Mouse (Mus musculus) macrophage (primary cell): Measurements from ENCODE around the gene Ptprj. TPM values are rescaled to one million over a fixed set of nuclear protein-coding genes. Genes with fewer than 3 reads are reported as not detected.
"Not testable (repeated sequence)": the region's sequence is repeated elsewhere in the genome, so short reads cannot be mapped to it uniquely, and the experiment has no call there.

Experiments
- H3K27ac ChIP-seq: fragments of 350-480 bp; formaldehyde crosslinking; 2 replicates; pipeline ENCODE4 v1.9.0; 2021
- H3K36me3 ChIP-seq: fragments of 350-480 bp; formaldehyde crosslinking; 2 replicates; pipeline ENCODE4 v1.9.0; 2021; ENCODE audit errors: inconsistent target
- H3K4me3 ChIP-seq: fragments of 350-480 bp; formaldehyde crosslinking; 2 replicates; pipeline ENCODE4 v1.9.0; 2021; ENCODE audit errors: inconsistent target
- H3K79me2 ChIP-seq: fragments of 350-480 bp; formaldehyde crosslinking; 2 replicates; pipeline ENCODE4 v1.9.0; 2021; ENCODE audit errors: inconsistent target
- WGBS: methylation state at CpG from one replicate; pipeline ENCODE4 v1.1.7; 2026; ENCODE audit warnings: inconsistent platforms; ENCODE audit not compliant: missing documents; 5-methylcytosine and 5-hydroxymethylcytosine counted together
- polyA plus RNA-seq: library from polyadenylated mRNA; stranded (reverse); fragments of 250-400 nt; gene quantifications from 3 replicates; pipeline ENCODE4 v1.2.4, GENCODE M21; 2018; ENCODE audit warnings: inconsistent platforms

Gene Ptprj
- polyA plus RNA-seq, 1 experiment from 2014 or later, result 130 TPM

- 98% methylated on average over 6 of the region's 6 CpGs for WGBS
- not testable (repeated sequence) for H3K36me3 ChIP-seq, H3K27ac ChIP-seq, H3K4me3 ChIP-seq
- peaks cover 98% of the 10 kb centered on the region for H3K79me2 ChIP-seq
Observed at GRCm38 (mm10) chr2:90571399-90571798, 9.0 kb downstream of the Ptprj start.

- H3K79me2 ChIP-seq, result peaks cover 98% of the 10 kb centered on the region
- WGBS, result 100% methylated on average over 2 of the region's 2 CpGs
- no peak overlapping the region for H3K27ac ChIP-seq
- H3K36me3 ChIP-seq, result no peaks in the 10 kb centered on the region
- no peak overlapping the region for H3K4me3 ChIP-seq
Observed at GRCm38 (mm10) chr2:90570871-90571270, 9.6 kb downstream of the Ptprj start.

- Histone ChIP-seq H3K4me3 (no peak overlapping the region), H3K79me2 (peaks cover 98% of the 10 kb centered on the region), H3K36me3 (no peaks in the 10 kb centered on the region), H3K27ac (no peak overlapping the region)
- whole genome bisulfite sequencing, result 73% methylated on average over 10 of the region's 10 CpGs
Observed at GRCm38 (mm10) chr2:90570216-90570615, 10.2 kb downstream of the Ptprj start.

- peaks cover 100% of the 10 kb centered on the region for H3K79me2 ChIP-seq
- no peaks in the 10 kb centered on the region for H3K36me3 ChIP-seq
- no peak overlapping the region for H3K4me3 ChIP-seq
- H3K27ac ChIP-seq, result no peak overlapping the region
- 93% methylated on average over 7 of the region's 7 CpGs for WGBS
Observed at GRCm38 (mm10) chr2:90568961-90569481, 11.4 kb downstream of the Ptprj start.

GRCm38 (mm10) chr2:90568091-90568490 lies 12.4 kb downstream of the Ptprj start:
- H3K27ac ChIP-seq, result no peak overlapping the region
- H3K36me3 ChIP-seq, result no peaks in the 10 kb centered on the region
- H3K4me3 ChIP-seq, result no peak overlapping the region
- peaks cover 100% of the 10 kb centered on the region for H3K79me2 ChIP-seq
- 94% methylated on average over 7 of the region's 7 CpGs for WGBS

GRCm38 (mm10) chr2:90566773-90567528 lies 13.5 kb downstream of the Ptprj start:
- Histone ChIP-seq H3K27ac (no peak overlapping the region), H3K4me3 (no peak overlapping the region), H3K36me3 (no peaks in the 10 kb centered on the region), H3K79me2 (peaks cover 100% of the 10 kb centered on the region)
- WGBS, result 85% methylated on average over 8 of the region's 8 CpGs

- H3K4me3 ChIP-seq, result no peak overlapping the region
- H3K27ac ChIP-seq, result no peak overlapping the region
- H3K79me2 ChIP-seq, result peaks cover 100% of the 10 kb centered on the region
- no peaks in the 10 kb centered on the region for H3K36me3 ChIP-seq
- WGBS, result 37% methylated on average over 7 of the region's 7 CpGs
Observed at GRCm38 (mm10) chr2:90566046-90566445, 14.4 kb downstream of the Ptprj start.

- Histone ChIP-seq H3K27ac (no peak overlapping the region), H3K79me2 (peaks cover 100% of the 10 kb centered on the region), H3K4me3 (no peak overlapping the region), H3K36me3 (no peaks in the 10 kb centered on the region)
- WGBS, result 85% methylated on average over 7 of the region's 7 CpGs
Observed at GRCm38 (mm10) chr2:90565192-90565929, 15.1 kb downstream of the Ptprj start.

- no peaks in the 10 kb centered on the region for H3K36me3 ChIP-seq
- WGBS, result 53% methylated on average over 2 of the region's 8 CpGs
- no peak overlapping the region for H3K4me3 ChIP-seq
- H3K79me2 ChIP-seq, result peaks cover 100% of the 10 kb centered on the region
- no peak overlapping the region for H3K27ac ChIP-seq
Observed at GRCm38 (mm10) chr2:90564552-90564951, 15.9 kb downstream of the Ptprj start.

- WGBS, result 79% methylated on average over 4 of the region's 4 CpGs
- peaks cover 100% of the 10 kb centered on the region for H3K79me2 ChIP-seq
- H3K4me3 ChIP-seq, result no peak overlapping the region
- no peak overlapping the region for H3K27ac ChIP-seq
- H3K36me3 ChIP-seq, result no peaks in the 10 kb centered on the region
Observed at GRCm38 (mm10) chr2:90563171-90563570, 17.3 kb downstream of the Ptprj start.

- 50% methylated on average over 8 of the region's 8 CpGs for WGBS
- Histone ChIP-seq H3K36me3 (no peaks in the 10 kb centered on the region), H3K27ac (no peak overlapping the region), H3K4me3 (no peak overlapping the region), H3K79me2 (peaks cover 100% of the 10 kb centered on the region)
Observed at GRCm38 (mm10) chr2:90562126-90562670, 18.2 kb downstream of the Ptprj start.

GRCm38 (mm10) chr2:90560197-90560843 lies 20.1 kb downstream of the Ptprj start:
- Histone ChIP-seq H3K36me3 (no peaks in the 10 kb centered on the region), H3K79me2 (peaks cover 100% of the 10 kb centered on the region), H3K27ac (no peak overlapping the region), H3K4me3 (no peak overlapping the region)
- WGBS, result 75% methylated on average over 6 of the region's 6 CpGs

- H3K4me3 ChIP-seq, result no peak overlapping the region
- H3K27ac ChIP-seq, result peak overlapping the region; percentile 69
Observed at GRCm38 (mm10) chr2:90559688-90560196, 20.7 kb downstream of the Ptprj start.

GRCm38 (mm10) chr2:90559015-90559687 lies 21.3 kb downstream of the Ptprj start:
- WGBS, result 43% methylated on average over 2 of the region's 2 CpGs
- H3K4me3 ChIP-seq, result no peak overlapping the region
- no peaks in the 10 kb centered on the region for H3K36me3 ChIP-seq
- peak overlapping the region; percentile 69 for H3K27ac ChIP-seq
- peaks cover 100% of the 10 kb centered on the region for H3K79me2 ChIP-seq

More at GRCm38 (mm10) chr2:90559688-90560196, 20.7 kb downstream of the Ptprj start:
- H3K36me3 ChIP-seq, result no peaks in the 10 kb centered on the region
- H3K79me2 ChIP-seq, result peaks cover 100% of the 10 kb centered on the region
- 57% methylated on average over 12 of the region's 12 CpGs for WGBS
